Mouse (Mus musculus): ENCODE results near the gene Ppp1r13b. TPM values are rescaled to one million over a fixed set of nuclear protein-coding genes. Genes with fewer than 3 reads are reported as not detected.

Ppp1r13b gene
- polyA plus RNA-seq, 1 experiment from 2014 or later, result 40.4 TPM

DNA sequence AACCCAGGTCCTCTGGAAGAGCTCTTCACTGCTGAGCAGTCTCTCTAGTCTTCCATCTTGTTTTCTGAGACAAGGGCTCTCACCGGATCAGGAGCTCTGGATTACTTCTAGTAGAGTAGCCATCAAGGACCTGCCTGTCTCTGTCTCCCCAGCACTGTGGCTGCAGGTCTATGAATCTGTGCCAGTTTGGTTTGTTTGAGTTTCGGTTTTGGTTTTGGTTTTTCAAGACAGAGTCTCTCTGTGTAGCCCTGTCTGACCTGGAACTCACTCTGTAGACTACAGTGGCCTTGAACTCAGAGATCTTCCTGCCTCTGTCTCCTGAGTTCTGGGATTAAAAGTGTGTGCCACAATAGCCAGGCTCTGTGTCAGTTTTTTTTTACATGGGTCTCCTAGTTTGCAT lies 3.9 kb upstream of the Ppp1r13b start:
- Histone ChIP-seq H3K9ac (no peak overlapping the region), H3K4me2 (no peak overlapping the region), H3K4me3 (no peak overlapping the region), H3K27ac (no peak overlapping the region), H3K4me1 (peaks cover 11% of the 10 kb centered on the region), H3K36me3 (replicated peaks) (no peaks in the 10 kb centered on the region), H3K27me3 (replicated peaks) (no peaks in the 10 kb centered on the region), H3K9me3 (no peaks in the 10 kb centered on the region)
- ATAC-seq (replicated peaks), result no peak
- 89% methylated on average over 2 of the region's 2 CpGs for WGBS

DNA sequence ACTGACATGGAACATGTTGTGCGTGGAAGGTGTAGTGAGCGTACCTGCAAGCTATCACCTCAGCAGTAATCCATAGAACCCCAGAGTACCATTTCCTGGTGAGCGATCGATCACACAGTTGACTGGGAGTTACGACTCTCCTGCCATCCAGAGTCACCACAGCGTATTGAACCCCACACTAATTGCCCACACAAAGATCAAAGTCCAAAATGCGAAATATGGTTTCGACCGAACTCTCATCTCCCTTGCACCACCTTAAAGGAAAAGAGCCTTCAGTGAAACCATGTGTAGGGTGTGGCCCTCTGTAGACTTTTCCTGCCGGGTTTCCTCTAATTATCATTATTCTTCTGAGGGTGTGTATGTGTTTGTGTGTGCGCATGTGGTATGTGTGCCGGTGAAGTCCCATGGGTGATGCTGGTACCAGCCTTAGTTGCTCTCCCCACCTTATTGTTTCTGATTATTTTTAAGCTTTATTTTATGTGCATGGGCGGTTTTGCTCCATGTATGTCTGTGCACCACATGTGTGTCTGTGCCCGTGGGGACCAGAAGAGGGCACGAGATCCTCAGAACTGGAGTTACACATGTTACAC lies 3.4 kb upstream of the Ppp1r13b start:
- Histone ChIP-seq H3K36me3 (replicated peaks) (no peaks in the 10 kb centered on the region), H3K4me1 (peaks cover 16% of the 10 kb centered on the region), H3K4me3 (no peak overlapping the region), H3K27me3 (replicated peaks) (no peaks in the 10 kb centered on the region), H3K27ac (no peak overlapping the region), H3K9me3 (no peaks in the 10 kb centered on the region), H3K4me2 (no peak overlapping the region), H3K9ac (no peak overlapping the region)
- WGBS, result 87% methylated on average over 15 of the region's 15 CpGs
- ATAC-seq (replicated peaks), result no peak

DNA sequence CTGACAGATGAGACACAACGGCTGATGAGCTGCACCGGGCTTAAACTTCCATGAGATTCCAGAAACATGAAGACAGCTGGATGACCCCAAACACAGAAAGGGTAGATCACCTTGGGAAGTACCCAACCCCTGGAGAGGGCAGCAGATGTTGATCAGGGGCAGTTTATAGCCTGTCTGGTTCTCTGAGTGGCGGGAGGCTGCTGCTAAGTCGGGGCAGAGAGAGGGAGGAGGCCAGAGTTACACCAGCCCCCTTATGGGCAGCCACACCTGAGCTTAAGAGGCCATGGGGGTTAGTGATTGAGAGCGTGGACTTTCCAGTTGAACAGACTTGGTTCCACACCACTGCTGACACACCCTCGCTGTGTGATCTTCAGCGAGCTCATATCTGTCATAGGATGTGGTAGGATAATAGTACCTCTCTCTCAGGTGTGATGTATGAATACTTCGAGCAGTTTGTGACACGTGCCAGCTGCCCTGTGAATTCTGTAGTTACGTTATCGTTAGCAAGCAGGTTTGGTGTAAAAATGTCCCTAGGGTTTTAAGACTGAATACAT lies 1.2 kb upstream of the Ppp1r13b start:
- Histone ChIP-seq H3K4me1 (peaks cover 17% of the 10 kb centered on the region), H3K4me3 (peak overlapping the region; percentile 89), H3K27me3 (replicated peaks) (no peaks in the 10 kb centered on the region), H3K9ac (no peak overlapping the region), H3K4me2 (peak overlapping the region; percentile 72), H3K9me3 (no peaks in the 10 kb centered on the region), H3K27ac (no peak overlapping the region), H3K36me3 (replicated peaks) (no peaks in the 10 kb centered on the region)
- no peak for ATAC-seq (replicated peaks)
- WGBS, result 71% methylated on average over 11 of the region's 11 CpGs

DNA sequence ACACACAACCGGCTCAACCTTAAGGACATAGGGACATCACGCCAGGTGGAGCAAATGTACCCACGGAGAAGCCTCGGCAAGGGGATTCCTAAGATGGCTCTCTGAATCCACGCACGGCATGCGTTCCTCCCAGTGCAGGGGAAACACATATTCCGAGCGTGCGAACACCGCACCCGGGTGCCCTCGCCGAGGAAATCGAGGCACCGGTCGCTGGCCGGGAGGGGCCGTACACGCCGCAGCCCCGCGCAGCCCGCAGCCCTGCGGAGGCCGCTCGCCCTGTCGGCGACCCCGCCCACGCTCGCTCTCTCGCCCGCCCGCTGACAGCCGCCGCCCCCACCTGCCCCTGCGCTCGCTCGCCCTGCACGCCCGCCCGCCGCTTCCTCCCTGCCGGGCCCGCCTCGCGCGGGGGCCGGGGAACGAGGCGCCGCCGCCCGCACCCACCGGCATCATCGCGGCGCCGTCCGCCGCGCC lies 454 bp downstream of the Ppp1r13b start:
- Histone ChIP-seq H3K27ac (peak overlapping the region; percentile 97), H3K9me3 (no peaks in the 10 kb centered on the region), H3K27me3 (replicated peaks) (no peaks in the 10 kb centered on the region), H3K36me3 (replicated peaks) (no peaks in the 10 kb centered on the region), H3K9ac (peak overlapping the region; percentile 89), H3K4me1 (peaks cover 17% of the 10 kb centered on the region), H3K4me3 (peak overlapping the region; percentile 89), H3K4me2 (peak overlapping the region; percentile 72)
- peak; percentile 86 for ATAC-seq (replicated peaks)
- WGBS, result 1% methylated on average over 63 of the region's 63 CpGs

DNA sequence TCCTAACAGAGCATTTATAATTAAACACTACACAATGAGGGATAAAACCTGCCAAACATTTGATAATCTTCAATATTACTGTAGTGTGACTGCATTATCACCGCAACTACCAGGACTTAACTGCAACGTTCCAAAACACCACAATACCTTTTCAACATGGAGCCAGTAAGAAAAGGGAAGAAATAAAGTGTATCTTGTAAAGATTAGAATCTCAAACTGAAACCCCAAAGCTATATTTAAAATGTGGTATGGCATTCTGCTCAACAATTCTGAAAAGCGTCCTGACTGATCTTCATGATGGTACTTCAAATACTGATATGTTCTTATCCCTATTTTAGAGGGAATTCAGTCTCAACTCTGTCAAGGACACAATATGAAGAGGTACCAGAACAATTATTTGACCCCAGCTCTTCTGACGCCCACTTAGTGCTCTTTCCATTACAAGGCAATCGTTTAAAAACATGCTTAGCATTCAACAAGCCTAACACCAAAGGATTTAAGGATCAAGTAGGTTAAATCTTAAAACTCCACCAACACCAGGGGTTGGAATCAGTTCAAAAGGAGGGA lies 1.5 kb downstream of the Ppp1r13b start:
- H3K4me2 ChIP-seq, result peak overlapping the region; percentile 72
- 0 out of 2 replicates have a peak overlapping the region, but pooled peaks have one; percentile 33 for H3K27ac ChIP-seq
- 0 out of 2 replicates have a peak overlapping the region, but pooled peaks have one; percentile 9 for H3K9ac ChIP-seq
- H3K4me3 ChIP-seq, result peak overlapping the region; percentile 89
- no peak for ATAC-seq (replicated peaks)
- no peaks in the 10 kb centered on the region for H3K9me3 ChIP-seq
- 41% methylated on average over 5 of the region's 5 CpGs for WGBS
- H3K27me3 ChIP-seq (replicated peaks), result no peaks in the 10 kb centered on the region
- H3K4me1 ChIP-seq, result peaks cover 21% of the 10 kb centered on the region
- H3K36me3 ChIP-seq (replicated peaks), result no peaks in the 10 kb centered on the region

DNA sequence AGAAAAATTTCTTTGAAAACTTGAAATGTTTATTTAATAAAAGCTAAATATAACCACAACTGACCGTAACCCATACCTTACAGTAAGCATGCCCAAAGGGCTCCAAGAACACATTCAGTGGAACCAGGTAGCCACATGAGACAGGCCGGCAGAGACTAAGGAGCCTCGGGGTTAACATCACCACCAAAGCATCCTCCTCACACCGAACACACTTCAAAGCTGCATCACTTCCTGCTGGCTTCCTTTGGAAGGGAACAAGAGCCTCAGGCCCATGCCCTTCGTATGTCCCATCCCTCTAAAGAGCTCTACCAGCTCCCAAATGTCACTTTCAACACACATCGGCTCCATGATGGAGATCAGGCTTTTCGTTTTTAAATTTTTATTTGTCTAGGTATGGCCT lies 5.4 kb downstream of the Ppp1r13b start:
- Histone ChIP-seq H3K9me3 (no peaks in the 10 kb centered on the region), H3K4me2 (no peak overlapping the region), H3K36me3 (replicated peaks) (no peaks in the 10 kb centered on the region), H3K4me3 (no peak overlapping the region), H3K9ac (no peak overlapping the region), H3K4me1 (peaks cover 18% of the 10 kb centered on the region), H3K27me3 (replicated peaks) (no peaks in the 10 kb centered on the region), H3K27ac (no peak overlapping the region)
- 85% methylated on average over 7 of the region's 7 CpGs for WGBS
- ATAC-seq (replicated peaks), result no peak

DNA sequence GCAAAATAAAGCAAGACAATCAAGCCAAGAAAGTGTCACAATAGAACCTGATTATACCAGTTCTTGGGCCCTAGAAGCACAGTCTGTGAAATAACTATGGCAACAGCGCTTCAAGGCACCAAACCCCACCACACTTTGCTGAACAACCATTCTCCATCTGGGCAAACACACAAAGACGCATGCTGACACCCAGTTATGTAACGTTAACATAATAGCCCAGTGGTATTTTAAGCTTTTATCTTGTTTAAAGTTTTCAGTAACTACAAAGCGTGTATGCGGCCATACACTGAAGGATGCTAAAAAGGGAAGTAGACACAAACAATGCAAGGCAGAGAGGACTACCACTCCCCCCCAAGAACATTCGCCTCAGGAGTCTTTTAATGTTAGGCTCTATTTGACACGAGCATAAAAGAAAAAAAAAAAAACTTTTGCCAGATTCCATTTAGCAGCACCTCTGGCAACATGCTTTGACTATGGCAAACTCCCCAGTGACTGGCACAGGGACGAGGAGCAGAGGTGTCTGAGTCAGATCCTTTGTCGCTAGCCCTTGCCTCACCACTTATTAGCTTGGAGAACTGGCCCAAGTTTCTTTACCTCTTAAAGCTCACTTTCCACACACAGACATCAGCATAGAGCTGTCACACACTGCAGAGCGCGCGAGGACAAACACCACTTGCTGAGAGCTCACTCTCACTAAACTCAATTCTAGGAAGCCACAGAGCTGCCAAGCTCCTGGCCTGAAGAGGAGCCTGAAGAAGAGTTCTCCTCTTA lies 6.6 kb downstream of the Ppp1r13b start:
- H3K27ac ChIP-seq, result no peak overlapping the region
- H3K4me2 ChIP-seq, result no peak overlapping the region
- no peaks in the 10 kb centered on the region for H3K36me3 ChIP-seq (replicated peaks)
- whole genome bisulfite sequencing, result 54% methylated on average over 12 of the region's 12 CpGs
- no peaks in the 10 kb centered on the region for H3K27me3 ChIP-seq (replicated peaks)
- peaks cover 13% of the 10 kb centered on the region for H3K4me1 ChIP-seq
- no peak overlapping the region for H3K9ac ChIP-seq
- H3K9me3 ChIP-seq, result no peaks in the 10 kb centered on the region
- ATAC-seq (replicated peaks), result no peak
- no peak overlapping the region for H3K4me3 ChIP-seq

DNA sequence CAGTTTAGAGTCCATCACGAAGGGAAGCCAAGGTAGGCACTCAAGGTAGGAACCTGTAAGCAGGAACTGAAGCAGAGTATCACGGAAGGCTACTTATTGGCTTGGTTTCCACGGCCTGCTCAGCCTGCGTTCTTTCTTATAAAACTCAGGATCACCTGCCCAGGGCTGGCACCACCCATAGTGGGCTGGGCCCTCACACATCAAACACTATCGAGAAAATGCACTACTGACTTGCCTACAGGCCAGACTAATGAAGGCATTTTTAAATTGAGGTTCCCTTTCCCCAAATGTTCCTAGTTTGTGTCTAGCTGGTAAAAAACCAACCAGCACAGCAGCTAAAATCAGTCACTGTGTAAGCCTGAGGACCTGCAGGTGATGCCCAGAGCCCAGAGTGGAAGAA lies 8.3 kb downstream of the Ppp1r13b start:
- Histone ChIP-seq H3K4me1 (peaks cover 11% of the 10 kb centered on the region), H3K9ac (no peak overlapping the region), H3K4me3 (no peak overlapping the region), H3K4me2 (no peak overlapping the region), H3K27me3 (replicated peaks) (no peaks in the 10 kb centered on the region), H3K9me3 (no peaks in the 10 kb centered on the region), H3K27ac (no peak overlapping the region), H3K36me3 (replicated peaks) (no peaks in the 10 kb centered on the region)
- 84% methylated on average over 5 of the region's 5 CpGs for WGBS
- ATAC-seq (replicated peaks), result no peak

DNA sequence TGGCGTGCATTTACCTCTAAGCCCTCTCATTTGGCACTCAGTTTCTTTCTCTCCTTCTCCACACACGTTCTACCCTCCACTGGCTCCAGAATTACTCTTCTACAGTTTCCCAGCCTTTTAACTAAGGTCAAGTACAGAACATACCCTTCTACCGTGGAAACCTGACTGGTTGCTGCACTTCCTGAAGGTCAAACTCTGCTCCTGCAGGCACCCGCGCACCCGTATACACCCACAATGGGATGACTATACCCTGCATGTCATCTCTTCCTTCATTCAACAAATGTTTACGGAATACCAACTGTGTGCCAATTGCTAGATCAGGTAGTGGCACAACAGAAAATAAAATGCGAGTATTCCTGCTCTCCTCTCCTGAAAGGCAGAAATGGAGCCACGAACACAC lies 9.2 kb downstream of the Ppp1r13b start:
- Histone ChIP-seq H3K27ac (no peak overlapping the region), H3K9me3 (no peaks in the 10 kb centered on the region), H3K27me3 (replicated peaks) (no peaks in the 10 kb centered on the region), H3K4me2 (no peak overlapping the region), H3K9ac (no peak overlapping the region), H3K36me3 (replicated peaks) (no peaks in the 10 kb centered on the region), H3K4me1 (peaks cover 11% of the 10 kb centered on the region), H3K4me3 (no peak overlapping the region)
- WGBS, result 84% methylated on average over 9 of the region's 9 CpGs
- ATAC-seq (replicated peaks), result no peak

DNA sequence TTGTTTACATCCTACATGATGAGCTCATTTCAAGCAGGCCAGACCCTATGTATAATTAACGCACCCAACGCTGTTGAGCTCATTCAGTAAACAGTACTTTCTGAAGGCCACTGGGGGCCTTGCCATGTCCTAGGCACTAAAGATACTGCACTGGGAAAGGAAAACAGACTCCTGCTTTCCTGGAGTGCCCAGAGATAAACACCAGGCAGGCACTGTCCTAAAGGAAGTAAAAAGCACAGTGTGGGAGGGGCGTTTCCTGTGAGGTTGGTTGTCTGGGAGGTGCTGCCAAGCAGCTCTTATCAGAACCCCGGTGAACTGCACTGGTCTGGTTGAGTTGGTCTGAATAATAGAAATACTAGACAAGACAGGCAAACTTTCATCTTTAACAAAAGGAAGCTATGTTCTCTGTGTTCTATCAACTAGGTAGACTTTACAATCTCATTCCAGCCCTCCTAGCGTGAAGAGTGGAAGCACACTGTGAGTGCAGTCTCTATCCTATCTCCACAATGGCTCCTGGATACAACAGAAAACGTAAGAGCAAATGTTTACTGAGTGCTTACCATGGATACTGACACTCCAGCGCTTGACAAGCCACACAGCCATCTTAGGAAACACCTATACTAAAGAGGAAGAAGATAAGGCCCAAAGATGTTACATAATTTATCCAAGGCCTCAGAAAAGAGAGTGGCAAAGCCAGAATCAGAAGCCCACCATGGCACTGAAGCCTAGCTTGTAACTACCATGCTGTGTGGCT lies 10.8 kb downstream of the Ppp1r13b start:
- 64% methylated on average over 7 of the region's 7 CpGs for WGBS

DNA sequence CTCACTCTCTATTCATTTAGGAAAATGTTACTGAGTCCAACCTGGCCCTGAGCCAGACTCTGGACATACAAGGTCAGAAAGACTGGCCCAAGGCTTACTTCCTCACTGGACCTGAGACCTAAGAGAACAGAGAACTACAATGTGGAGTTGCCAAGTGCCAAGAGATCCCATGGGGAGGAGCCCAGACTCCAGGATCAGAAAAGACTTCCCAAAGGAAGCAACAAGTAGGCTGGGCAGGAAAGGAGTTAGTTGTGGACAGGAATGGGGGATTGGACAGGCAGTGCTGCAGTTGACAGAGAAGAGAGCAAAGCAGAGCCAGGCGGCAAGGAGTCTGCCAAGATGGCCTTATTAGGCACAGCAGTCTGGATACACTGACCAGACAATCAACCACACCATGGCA lies 13.8 kb downstream of the Ppp1r13b start:
- H3K36me3 ChIP-seq (replicated peaks), result no peaks in the 10 kb centered on the region
- H3K27me3 ChIP-seq (replicated peaks), result no peaks in the 10 kb centered on the region
- no peak overlapping the region for H3K4me2 ChIP-seq
- WGBS, result 71% methylated on average over 1 of the region's 1 CpGs
- H3K27ac ChIP-seq, result no peak overlapping the region
- H3K4me3 ChIP-seq, result no peak overlapping the region
- ATAC-seq (replicated peaks), result no peak
- no peak overlapping the region for H3K9ac ChIP-seq
- no peaks in the 10 kb centered on the region for H3K9me3 ChIP-seq
- 0 out of 2 replicates have a peak, but pooled peaks cover 4% of the 10 kb centered on the region for H3K4me1 ChIP-seq

More for the DNA sequence above, 10.8 kb downstream of the Ppp1r13b start:
- Histone ChIP-seq H3K9me3 (no peaks in the 10 kb centered on the region), H3K36me3 (replicated peaks) (no peaks in the 10 kb centered on the region), H3K27me3 (replicated peaks) (no peaks in the 10 kb centered on the region), H3K4me3 (no peak overlapping the region), H3K4me2 (no peak overlapping the region), H3K27ac (no peak overlapping the region), H3K9ac (no peak overlapping the region), H3K4me1 (peaks cover 11% of the 10 kb centered on the region)
- ATAC-seq (replicated peaks), result no peak

DNA sequence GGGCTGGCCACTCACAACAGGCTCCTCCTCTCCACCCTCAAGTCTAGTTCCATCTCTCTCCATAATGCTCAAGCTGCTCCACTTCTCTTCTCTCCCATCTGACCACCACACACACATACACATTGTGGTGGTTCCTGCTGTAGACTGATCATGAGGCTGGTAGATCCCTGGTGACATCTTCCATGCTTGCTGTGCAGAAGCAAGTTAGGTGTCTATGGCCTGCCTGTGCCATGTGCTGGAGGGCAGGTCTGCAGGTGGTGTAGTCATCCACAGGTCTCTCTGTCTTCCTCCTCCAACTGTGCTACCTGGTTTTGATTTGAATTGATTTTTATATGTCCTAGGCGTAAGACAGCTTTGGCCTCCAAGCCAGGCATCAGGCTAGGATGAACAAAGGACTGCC lies 14.9 kb downstream of the Ppp1r13b start:
- H3K4me2 ChIP-seq, result no peak overlapping the region
- no peaks in the 10 kb centered on the region for H3K27me3 ChIP-seq (replicated peaks)
- H3K9me3 ChIP-seq, result no peaks in the 10 kb centered on the region
- H3K9ac ChIP-seq, result no peak overlapping the region
- 97% methylated on average over 1 of the region's 1 CpGs for WGBS
- H3K4me1 ChIP-seq, result 0 out of 2 replicates have a peak, but pooled peaks cover 4% of the 10 kb centered on the region
- H3K4me3 ChIP-seq, result no peak overlapping the region
- no peak for ATAC-seq (replicated peaks)
- no peak overlapping the region for H3K27ac ChIP-seq
- H3K36me3 ChIP-seq (replicated peaks), result no peaks in the 10 kb centered on the region
